Mouse (Mus musculus) cerebellum, adult 8-10 months (tissue): ENCODE data around the gene Fuca2.
"Not testable (repeated sequence)": the region's sequence is repeated elsewhere in the genome, so short reads cannot be mapped to it uniquely, and the experiment has no call there.

Source experiments
- DNase-seq: peaks from one replicate; pipeline ENCODE4 v3.0.0; 2022

Gene Fuca2

DNA sequence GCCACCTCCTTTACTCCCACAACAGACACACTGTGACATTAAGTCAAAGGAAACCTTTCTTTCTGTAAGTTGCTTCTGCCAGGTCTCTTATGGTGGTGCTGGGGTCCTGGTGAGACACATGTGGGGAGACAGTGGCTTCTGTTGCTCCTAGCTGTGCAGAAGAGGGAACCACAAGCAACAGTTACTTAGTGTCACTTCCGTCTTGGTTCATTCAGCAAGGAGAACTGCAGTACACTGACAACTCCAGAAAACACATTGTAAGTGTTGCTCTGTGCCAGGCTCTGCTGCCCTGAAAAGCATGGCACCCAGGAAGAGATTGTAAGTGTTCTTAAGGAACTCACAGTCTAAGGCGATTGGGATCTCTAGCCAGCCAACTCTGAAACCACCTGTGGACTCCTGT lies at the start of gene Fuca2:
Gene Fuca2 (plus strand): TSS at position 210 of the 400 bp plus-strand sequence.
- DNase-seq, result no peak

- no peak for DNase-seq
Observed at GRCm38 (mm10) chr10:13451640-13452039, 47.7 kb upstream of the Fuca2 start.

GRCm38 (mm10) chr10:13453200-13453990 lies 45.9 kb upstream of the Fuca2 start:
- no peak for DNase-seq

- not testable (repeated sequence) for DNase-seq
Observed at GRCm38 (mm10) chr10:13464295-13464694, 35.0 kb upstream of the Fuca2 start.

DNA sequence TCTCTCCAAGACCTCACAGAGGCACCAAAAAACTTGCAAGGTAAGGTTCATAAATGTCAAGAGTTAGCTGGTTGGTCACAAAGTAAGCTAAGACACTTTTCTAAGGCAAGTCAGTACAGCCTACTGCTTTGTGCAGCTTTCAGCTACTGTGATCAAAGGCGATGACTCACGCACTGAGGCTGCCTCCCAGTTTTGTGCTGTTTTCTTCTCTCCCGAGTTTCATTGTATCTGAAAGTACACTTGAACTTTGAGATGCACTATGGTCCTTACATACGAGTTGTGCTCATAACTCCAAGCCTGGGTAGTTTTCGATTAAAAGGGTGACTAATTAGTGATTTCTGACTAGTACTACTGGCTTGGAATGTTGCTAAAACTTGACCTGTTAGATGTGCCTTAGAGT lies 32.4 kb upstream of the Fuca2 start:
- DNase-seq, result no peak

DNA sequence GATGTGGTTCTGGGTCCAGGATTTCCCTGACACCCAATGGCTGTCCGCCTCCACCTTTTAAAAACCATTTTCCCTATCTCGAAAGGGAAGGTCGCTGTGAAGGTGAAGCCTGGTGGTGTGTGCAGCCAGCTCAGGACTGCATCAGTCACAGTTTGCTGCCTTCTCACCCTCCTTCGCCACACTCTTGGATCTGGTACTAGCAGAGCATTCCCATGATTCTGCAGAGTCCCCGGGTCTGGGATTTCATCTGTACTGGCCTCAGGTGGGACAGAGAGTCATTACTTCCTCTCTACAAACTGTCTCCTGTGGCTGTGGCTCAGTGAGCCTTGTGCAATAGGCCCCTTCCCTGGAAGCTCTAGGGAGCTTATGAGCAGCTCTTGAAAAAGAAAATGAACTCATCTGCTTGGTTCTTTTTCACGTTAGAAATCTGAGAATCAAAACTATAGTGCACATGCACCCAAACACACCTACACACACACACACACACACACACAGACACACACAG lies 31.3 kb upstream of the Fuca2 start:
- DNase-seq, result not testable (repeated sequence)

- DNase-seq, result no peak
Observed at GRCm38 (mm10) chr10:13470236-13470635, 29.1 kb upstream of the Fuca2 start.

DNA sequence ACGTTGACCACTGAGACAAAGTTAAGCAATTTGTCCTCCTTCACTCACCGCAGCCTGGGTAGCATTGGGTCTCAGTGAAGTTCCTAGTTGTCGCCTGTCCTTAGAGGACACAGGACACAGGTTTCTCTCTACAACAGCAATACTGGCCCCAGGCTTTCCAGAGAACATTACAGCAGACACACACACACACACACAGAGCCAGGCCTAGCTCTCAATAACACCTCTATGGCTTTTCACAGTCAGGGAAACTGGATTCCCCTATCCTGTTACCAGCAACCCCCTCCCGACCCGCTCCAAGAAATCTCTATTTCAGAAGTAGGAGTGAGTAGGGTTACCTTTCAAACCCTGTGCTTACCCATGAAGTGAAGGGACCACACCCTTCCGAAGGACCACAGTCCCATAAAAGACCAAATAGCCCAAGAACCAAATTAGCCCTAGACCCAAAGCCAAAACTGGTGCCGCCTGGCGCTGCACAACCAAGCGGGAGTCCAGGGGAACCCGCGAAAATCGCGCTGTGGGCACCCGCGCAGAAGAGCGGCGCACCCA lies 26.0 kb upstream of the Fuca2 start:
- no peak for DNase-seq

GRCm38 (mm10) chr10:13473833-13474567 lies 25.3 kb upstream of the Fuca2 start, which contains the start of gene Phactr2:
Gene Phactr2, minus strand, starts transcription at chr10:13474412.
- DNase-seq, result peak; percentile 8

DNA sequence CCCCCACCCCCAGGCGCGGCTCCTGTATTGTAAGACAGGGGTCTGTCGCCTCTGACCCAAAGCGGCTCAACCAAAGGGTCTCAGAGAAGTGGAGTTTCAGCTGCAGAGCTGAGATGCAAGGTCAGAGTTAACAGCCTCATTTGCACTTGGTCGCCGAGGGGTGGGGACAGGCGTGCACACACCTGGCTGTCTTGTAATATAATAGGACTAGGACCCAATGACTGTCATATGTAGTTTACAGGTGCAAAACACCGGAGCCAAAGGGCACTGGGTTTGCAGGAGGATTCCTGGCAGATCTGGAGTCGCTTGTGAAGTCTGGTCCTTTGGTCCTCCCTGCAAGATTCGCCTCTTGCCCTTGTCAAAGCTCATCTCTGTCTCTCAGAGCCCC lies 24.8 kb upstream of the Fuca2 start:
- no peak for DNase-seq

DNA sequence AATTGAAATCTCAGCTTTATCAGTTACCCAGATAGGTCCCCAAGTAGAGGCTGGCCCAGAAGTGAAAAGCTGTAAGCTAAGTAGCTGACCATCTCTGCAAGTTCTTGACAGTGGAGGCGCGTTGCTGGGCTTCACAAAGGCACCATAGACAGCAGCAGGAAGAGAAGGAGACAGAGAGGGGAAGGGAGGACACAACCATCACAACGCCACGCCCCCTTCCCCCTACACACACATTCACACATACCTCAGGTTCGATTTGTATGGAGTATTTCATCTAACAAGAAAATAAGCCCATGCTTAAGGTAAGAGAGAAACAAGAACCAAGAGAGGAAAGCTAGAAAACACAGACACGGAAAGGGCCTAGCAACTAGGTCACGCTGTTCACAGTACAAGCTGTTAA lies 24.2 kb upstream of the Fuca2 start:
- no peak for DNase-seq

- DNase-seq, result no peak
Observed at GRCm38 (mm10) chr10:13479341-13479740, 20.0 kb upstream of the Fuca2 start.

- DNase-seq, result no peak
Observed at GRCm38 (mm10) chr10:13485958-13486357, 13.4 kb upstream of the Fuca2 start.

GRCm38 (mm10) chr10:13489671-13490070 lies 9.7 kb upstream of the Fuca2 start:
- no peak for DNase-seq

GRCm38 (mm10) chr10:13493978-13494686 lies 5.2 kb upstream of the Fuca2 start:
- DNase-seq, result no peak

GRCm38 (mm10) chr10:13496315-13496714 lies 3.0 kb upstream of the Fuca2 start:
- no peak for DNase-seq

- DNase-seq, result peak; percentile 6
Observed at GRCm38 (mm10) chr10:13500473-13500872, 1.1 kb downstream of the Fuca2 start.

- peak; percentile 82 for DNase-seq
Observed at GRCm38 (mm10) chr10:13500938-13501496, 1.7 kb downstream of the Fuca2 start.

- peak; percentile 9 for DNase-seq
Observed at GRCm38 (mm10) chr10:13501533-13501932, 2.2 kb downstream of the Fuca2 start.

DNA sequence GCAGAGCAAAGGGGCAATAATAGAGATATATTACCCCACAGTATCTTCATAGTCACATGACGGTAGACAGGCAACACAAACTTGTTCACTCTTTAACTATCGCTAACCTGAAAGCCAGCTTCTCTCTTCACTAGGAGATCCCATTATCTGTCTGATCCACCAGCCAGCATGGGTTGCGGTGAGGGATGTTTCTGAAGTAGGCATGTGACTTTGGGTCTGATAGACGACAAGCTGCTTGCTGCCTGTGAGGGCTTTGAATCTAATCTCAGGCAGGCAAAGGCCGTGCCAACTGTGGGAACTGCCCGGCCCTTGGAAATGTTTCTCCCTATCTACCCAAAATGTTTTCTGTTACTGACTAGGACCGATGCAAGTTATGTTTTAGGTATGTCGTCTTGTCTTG lies 3.0 kb downstream of the Fuca2 start:
- no peak for DNase-seq

- no peak for DNase-seq
Observed at GRCm38 (mm10) chr10:13521857-13522256, 22.5 kb downstream of the Fuca2 start.

GRCm38 (mm10) chr10:13528155-13528554 lies 28.8 kb downstream of the Fuca2 start:
- DNase-seq, result no peak

DNA sequence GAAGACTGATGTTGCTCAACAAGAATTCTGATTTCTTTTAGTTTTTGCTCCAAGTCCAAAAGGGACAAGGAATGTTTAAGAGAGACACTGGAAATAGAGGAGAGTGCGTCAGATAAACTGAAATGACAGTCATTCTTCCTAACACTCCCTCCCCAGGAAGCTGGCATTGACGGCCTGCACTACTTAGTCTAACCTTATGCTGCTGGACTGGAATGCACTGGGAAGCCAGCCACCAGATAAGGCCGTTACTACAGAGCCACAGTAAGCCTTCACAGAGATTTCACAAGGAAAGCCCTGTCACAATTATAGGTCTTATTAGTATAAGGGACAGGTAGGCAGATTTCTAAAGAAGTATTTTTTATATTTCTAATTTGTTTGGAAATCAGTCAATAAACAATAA lies 35.4 kb downstream of the Fuca2 start:
- no peak for DNase-seq
